Mouse (Mus musculus) cortical plate, adult 2 months (tissue): ENCODE measurements around the gene Nostrin. TPM values are rescaled to one million over a fixed set of nuclear protein-coding genes. Genes with fewer than 3 reads are reported as not detected.
A peak's percentile ranks its signal among the peaks of the same experiment; 100 is the strongest.

Source experiments
- H3K27ac ChIP-seq: fragments of 200-500 bp; 2 replicates; pipeline ENCODE4 v1.5.1; 2012; ENCODE audit warnings: low read length, control low read depth, inconsistent platforms; ENCODE audit not compliant: insufficient read depth
- H3K4me1 ChIP-seq: fragments of 200-500 bp; 2 replicates; pipeline ENCODE4 v1.6.1; 2011; ENCODE audit warnings: low read length; ENCODE audit not compliant: control insufficient read depth, insufficient read depth
- H3K4me3 ChIP-seq: fragments of 200-500 bp; 2 replicates; pipeline ENCODE4 v1.5.1; 2011; ENCODE audit warnings: mild to moderate bottlenecking, low read length, control low read depth; ENCODE audit not compliant: insufficient read depth
- CTCF ChIP-seq: fragments of 200-500 bp; IDR thresholded peaks from 2 replicates; pipeline ENCODE4 v1.5.1; 2011; ENCODE audit warnings: mild to moderate bottlenecking, control low read depth, low read length; ENCODE audit not compliant: insufficient read depth; ENCODE audit errors: extremely low read depth
- POLR2A ChIP-seq: fragments of 200-500 bp; IDR thresholded peaks from 2 replicates; pipeline ENCODE4 v1.6.1; 2011; ENCODE audit warnings: mild to moderate bottlenecking, low read length, control low read depth; ENCODE audit not compliant: insufficient read depth; ENCODE audit errors: extremely low read depth
- polyA plus RNA-seq: library from polyadenylated mRNA; depleted of rRNA; stranded (reverse); fragments of >200 nt; gene quantifications from 2 replicates; pipeline ENCODE4 v1.2.3, GENCODE M21; 2012

The Nostrin gene
- polyA plus RNA-seq, 1 experiment = 3.2 TPM

- Histone ChIP-seq H3K4me1 (no peaks in the 10 kb centered on the region; the same call in 1 of the 2 replicates), H3K27ac (no peak overlapping the region), H3K4me3 (no peak overlapping the region)
- TF ChIP-seq POLR2A (no peak), CTCF (no peak)
These were observed 39.7 kb downstream of the Nostrin start for GRCm38 (mm10) chr2:69175296-69175695.

GRCm38 (mm10) chr2:69179721-69180120 is 44.1 kb downstream of the Nostrin start:
- TF ChIP-seq POLR2A (no peak), CTCF (no peak)
- Histone ChIP-seq H3K4me1 (no peaks in the 10 kb centered on the region; the same call in 1 of the 2 replicates), H3K4me3 (no peak overlapping the region), H3K27ac (no peak overlapping the region)

GRCm38 (mm10) chr2:69187990-69188389 is 52.4 kb downstream of the Nostrin start:
- no peak overlapping the region for H3K27ac ChIP-seq
- TF ChIP-seq CTCF = no peak
- no peak for TF ChIP-seq POLR2A
- peaks cover 7% of the 10 kb centered on the region; the same call in 1 of the 2 replicates for H3K4me1 ChIP-seq
- H3K4me3 ChIP-seq = no peak overlapping the region

GRCm38 (mm10) chr2:69188732-69189131 is 53.1 kb downstream of the Nostrin start:
- no peak overlapping the region for H3K4me3 ChIP-seq
- peaks cover 7% of the 10 kb centered on the region; the same call in 1 of the 2 replicates for H3K4me1 ChIP-seq
- TF ChIP-seq CTCF (no peak), POLR2A (no peak)
- H3K27ac ChIP-seq = no peak overlapping the region; the same call in 1 of the 2 replicates

- H3K4me3 ChIP-seq = no peak overlapping the region
- H3K27ac ChIP-seq = no peak overlapping the region
- TF ChIP-seq POLR2A (no peak), CTCF (no peak)
- H3K4me1 ChIP-seq = peaks cover 7% of the 10 kb centered on the region; the same call in 1 of the 2 replicates
These were observed 53.6 kb downstream of the Nostrin start for GRCm38 (mm10) chr2:69189222-69189621.

- H3K4me3 ChIP-seq = no peak overlapping the region
- TF ChIP-seq CTCF (no peak), POLR2A (no peak)
These were observed 55.5 kb downstream of the Nostrin start for GRCm38 (mm10) chr2:69191059-69191458.

GRCm38 (mm10) chr2:69193555-69193954 is 58.0 kb downstream of the Nostrin start:
- TF ChIP-seq POLR2A (no peak), CTCF (no peak)
- Histone ChIP-seq H3K27ac (no peak overlapping the region), H3K4me3 (no peak overlapping the region), H3K4me1 (peaks cover 3% of the 10 kb centered on the region; the same call in 1 of the 2 replicates)

More at GRCm38 (mm10) chr2:69191059-69191458, 55.5 kb downstream of the Nostrin start:
- H3K27ac ChIP-seq = no peak overlapping the region
- H3K4me1 ChIP-seq = peaks cover 7% of the 10 kb centered on the region; the same call in 1 of the 2 replicates

GRCm38 (mm10) chr2:69205185-69205584 is 69.6 kb downstream of the Nostrin start:
- no peaks in the 10 kb centered on the region for H3K4me1 ChIP-seq
- H3K27ac ChIP-seq = no peak overlapping the region
- TF ChIP-seq POLR2A (no peak), CTCF (no peak)
- H3K4me3 ChIP-seq = peak overlapping the region; percentile 35; the same call in 1 of the 2 replicates

- peak within 1 kb of the TSS; percentile 35 for H3K4me3 ChIP-seq
- no peaks in the 10 kb centered on the region for H3K4me1 ChIP-seq
- no peak for TF ChIP-seq POLR2A
- TF ChIP-seq CTCF = no peak
- H3K27ac ChIP-seq = no peak within 1 kb of the TSS
These were observed 70.3 kb downstream of the Nostrin start, which contains the start of gene Spc25 for GRCm38 (mm10) chr2:69205791-69206351. Spc25 (minus strand) TSS chr2:69206194.

GRCm38 (mm10) chr2:69206523-69206922 is 70.9 kb downstream of the Nostrin start:
- no peak overlapping the region for H3K4me3 ChIP-seq
- TF ChIP-seq CTCF = no peak
- TF ChIP-seq POLR2A = no peak
- no peak overlapping the region for H3K27ac ChIP-seq
- no peaks in the 10 kb centered on the region for H3K4me1 ChIP-seq
